Mouse (Mus musculus) layer of hippocampus, adult 11-12 months (tissue): ENCODE results near the gene Ddah2.
"Not testable (repeated sequence)": the region's sequence is repeated elsewhere in the genome, so short reads cannot be mapped to it uniquely, and the experiment has no call there.

Experiments
- DNase-seq: peaks from one replicate; pipeline ENCODE4 v3.0.0; 2022; ENCODE audit warnings: low spot score

Gene Ddah2

DNA sequence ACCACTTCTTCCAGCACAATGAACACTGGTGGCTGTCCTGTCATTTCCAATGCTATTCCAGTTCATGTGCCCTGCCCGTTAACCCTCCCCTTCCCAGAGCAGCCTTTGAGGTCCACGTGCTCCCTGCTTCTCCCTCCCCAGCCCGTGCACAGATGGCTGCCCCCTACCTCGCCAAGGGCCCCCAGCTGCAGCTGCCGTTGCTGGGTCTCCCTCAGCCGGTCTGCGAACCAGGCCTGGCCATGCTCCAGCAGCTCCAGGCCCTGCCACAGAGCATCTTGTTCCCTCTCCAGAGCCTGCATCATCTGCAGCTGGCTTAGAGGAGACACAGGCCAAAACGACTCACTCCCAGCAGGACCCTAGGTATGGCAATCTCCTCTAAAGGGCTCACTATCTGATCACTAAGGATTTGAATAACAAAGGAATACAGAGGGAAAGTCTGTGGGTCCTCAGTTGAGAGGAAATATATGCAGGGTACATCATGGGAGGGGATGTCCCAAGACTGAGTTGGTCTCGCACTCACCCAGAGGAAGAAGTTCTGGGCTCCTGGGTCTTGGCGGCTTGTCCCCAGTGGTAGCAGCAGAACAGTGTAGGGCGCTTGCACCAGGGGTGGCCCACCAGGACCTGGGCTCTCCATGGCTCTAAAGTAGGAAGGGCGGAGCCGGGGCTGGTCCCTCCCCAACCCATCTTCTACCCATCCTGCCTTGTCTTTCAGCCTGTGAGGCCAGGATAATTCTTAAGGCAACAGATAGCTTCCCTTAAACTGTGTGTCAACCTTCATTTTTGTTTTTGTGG is 31.4 kb upstream of the Ddah2 start, which contains the start of gene Sapcd1:
TSS of gene Sapcd1 (minus strand) at position 740 of the 792 bp plus-strand sequence.
- peak; percentile 61 for DNase-seq

DNA sequence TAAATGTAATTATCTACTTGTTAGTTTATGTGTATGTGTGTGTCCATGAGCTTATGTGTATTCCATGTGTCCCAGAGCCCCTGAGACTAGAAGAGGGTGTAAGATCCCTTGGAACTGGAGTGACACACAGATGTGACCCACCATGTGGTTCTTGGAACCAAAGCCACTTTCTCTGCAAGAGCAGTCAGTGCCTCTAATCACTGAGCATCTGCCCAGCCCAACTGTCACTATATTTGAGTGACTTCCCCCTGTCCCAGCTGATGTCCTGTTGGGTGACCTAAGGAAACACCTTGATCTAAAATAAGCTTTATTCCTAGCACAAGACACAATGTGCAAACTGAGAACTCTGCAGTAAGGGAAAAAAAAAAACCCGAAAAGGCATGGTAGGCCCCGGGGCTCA is 30.5 kb upstream of the Ddah2 start:
- no peak for DNase-seq

DNA sequence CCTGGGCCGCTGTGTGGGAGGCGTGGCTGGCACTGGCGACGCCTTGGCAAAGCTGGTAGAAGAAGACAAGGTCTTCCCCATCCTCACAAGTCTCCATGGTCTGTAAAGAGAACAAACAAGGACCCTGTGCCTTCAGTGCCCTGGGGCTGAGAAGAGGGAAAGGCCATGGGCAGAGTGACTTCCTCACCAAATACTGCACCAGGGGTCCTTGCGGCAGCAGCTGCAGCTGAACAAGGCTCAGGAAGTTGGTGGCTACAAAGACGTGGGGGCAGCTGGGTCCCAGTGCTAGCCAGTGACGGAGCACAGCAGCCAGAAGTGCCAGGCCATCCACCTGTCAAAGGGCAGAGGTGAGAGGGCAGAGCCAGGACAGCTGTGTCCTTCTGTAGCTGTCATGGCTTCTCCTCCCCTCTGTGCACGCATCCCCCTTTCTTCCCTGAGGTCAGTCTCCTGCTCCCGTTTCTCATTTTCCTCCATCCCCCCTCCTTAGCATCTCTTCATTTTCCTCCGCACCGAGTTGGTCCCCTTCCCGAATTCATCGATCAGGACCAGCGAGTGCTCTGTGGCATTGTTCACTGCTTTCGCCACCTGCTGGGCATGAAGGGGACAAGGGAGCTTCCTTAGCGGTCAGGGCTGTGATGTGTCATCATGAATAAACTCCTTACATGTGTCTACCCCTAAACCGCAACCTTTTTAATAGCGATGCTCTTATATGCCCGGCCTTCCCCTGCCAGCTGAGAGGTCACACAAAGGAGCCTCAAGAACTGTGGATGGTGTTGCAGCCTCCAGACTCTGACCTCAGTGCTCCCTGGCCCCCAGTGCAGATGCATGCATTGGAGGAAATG is 28.9 kb upstream of the Ddah2 start:
- no peak for DNase-seq

DNA sequence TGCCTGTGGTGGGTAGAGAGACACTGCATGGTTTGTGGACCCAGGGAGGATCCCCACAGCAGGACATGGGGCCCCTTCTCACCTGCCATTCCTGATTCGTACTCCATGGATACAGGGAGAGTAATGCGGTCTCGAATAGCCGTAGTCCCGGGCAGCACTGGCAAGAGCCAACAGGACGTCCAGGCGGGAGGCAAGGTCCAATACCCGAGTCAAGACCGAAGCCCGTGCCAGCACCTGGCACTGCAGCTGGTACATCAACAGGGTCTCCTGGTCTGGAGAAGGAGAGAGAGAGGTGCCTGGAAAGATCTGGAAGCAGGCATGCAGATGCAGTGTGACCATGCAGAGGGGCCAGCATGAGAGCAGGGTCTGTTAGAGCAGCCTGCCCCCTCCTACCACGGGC is 27.6 kb upstream of the Ddah2 start:
- DNase-seq, result no peak

DNA sequence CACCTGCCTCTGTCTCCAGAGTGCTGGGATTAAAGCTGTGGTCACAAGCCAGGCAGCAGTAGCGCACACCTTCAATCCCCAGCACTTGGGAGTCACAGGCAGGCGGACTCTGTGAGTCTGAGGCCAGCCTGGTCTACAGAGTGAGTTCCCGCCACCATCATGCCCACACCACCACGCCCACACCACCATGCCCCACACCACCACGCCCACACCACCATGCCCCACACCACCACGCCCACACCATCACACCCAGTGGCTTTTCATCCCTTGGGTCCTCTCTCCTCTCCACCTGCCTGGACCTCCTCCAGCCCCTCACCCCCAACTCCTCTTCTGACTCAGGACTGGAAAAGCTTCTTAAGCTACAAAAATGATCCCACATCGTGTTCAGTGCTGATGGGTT is 27.0 kb upstream of the Ddah2 start:
- DNase-seq, result no peak

DNA sequence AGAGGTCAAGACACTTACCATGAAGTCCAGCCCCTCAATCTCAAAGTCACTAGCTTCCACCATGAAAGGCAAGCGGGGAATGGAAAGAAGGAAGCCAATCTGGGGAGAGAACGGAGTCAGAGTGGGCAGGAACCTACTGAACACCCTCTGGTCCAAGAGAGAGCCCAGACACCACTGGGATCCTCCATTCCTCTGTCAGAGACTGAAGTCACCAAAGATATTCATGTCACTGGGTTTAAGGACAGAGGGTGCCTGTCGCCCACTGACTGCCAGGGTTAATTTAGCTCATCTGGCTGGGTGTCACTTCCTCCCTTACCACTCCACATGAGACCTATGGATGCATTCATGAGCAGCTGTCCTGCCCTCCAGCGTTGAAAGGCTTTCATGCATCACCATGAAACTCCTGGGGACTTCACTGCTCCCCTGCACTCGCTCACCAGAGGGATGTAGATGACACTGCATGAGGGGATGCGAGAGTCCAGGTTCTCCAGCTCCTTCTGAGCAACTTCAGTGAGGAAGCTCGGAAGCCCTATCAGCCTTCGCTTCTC is 26.4 kb upstream of the Ddah2 start:
- no peak for DNase-seq

DNA sequence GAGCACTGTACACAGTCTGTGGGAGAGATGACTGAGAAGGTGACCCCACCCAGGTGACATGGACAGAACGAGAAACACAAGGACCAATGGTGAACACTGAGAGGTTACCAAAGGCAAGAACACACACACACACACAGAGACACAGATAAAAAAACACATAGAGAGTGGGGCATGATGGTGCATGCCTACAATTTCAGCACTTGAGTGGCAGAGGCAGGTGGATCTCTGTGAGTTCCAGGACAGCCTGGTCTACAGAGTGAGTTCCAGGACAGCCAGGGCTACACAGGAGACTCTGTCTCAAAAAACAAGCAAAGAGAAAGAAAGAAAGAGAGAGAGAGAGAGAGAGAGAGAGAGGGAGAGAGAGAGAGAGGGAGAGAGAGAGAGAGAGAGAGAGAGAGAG is 25.1 kb upstream of the Ddah2 start:
- not testable (repeated sequence) for DNase-seq

DNA sequence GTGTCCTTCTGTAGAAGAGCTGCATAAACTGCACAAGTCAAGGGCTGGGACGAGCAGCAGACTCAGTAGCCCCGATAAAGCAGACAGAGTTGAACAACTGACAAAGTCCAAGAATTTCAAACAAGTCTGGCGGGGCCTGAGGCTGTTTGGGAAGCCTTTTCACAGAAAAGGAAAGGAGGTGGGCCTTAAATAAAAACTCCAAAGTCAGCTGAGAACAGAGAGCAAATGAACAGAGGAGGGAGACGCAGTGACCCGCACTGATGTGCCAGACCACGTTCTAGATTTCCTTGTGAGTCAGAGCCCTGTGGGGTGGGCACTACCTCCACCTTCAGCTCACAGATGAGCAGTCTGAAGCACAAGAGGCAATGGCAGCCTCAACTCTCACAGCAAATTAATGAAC is 23.9 kb upstream of the Ddah2 start:
- DNase-seq, result no peak

DNA sequence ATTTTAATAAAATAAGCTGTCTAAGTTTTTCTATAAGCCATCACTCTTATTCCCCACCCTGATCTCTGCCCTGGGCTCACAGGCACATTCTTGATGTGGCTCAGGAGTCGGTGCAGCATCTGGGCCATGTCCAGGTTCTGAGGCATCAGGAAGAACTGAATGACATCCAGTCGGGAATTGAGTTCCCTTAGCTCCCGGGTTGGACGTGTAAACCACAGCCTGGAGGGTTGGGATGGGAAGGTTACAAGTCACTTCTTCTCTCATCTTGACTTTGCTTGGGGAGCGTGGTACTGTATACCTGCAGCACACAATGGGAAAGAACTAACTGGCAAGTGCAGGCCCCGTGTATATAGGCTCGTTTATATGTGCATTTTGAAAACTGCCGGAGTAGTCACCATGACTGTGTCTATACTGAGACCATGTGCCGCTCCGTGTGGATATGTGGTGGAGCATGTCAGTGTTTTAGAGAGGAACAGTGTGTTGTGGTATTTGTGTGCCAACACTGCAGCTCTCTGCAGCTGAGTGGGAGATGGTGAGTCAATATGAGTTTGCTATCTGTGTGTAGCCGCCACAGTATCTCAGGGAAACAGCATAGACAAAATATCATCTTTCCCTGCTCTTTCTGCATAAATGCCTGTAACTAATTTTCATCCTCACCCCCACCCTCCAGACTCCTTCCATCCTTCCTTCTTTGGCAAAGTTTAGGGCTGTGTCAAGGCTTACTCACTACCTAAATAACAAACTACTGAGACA is 19.5 kb upstream of the Ddah2 start:
- DNase-seq, result peak; percentile 54

DNA sequence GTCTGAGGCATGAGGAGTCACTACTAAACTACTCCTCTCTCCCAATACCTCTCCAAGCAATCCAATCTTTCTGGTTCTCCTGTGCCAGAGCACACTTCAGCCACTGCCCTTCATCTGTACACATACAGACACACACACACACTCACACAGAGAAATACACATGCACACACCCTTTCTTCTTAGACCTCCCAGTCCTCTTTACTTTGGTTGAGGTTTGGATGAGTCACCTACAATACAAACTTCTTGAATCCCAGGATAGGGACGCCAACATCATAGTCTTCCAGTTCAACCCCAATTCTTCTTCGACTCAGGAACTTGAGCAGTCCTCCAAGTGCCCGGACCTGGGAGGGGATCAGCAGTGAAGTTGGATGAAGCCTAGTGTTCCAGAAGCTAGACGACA is 15.0 kb upstream of the Ddah2 start:
- DNase-seq, result no peak

DNA sequence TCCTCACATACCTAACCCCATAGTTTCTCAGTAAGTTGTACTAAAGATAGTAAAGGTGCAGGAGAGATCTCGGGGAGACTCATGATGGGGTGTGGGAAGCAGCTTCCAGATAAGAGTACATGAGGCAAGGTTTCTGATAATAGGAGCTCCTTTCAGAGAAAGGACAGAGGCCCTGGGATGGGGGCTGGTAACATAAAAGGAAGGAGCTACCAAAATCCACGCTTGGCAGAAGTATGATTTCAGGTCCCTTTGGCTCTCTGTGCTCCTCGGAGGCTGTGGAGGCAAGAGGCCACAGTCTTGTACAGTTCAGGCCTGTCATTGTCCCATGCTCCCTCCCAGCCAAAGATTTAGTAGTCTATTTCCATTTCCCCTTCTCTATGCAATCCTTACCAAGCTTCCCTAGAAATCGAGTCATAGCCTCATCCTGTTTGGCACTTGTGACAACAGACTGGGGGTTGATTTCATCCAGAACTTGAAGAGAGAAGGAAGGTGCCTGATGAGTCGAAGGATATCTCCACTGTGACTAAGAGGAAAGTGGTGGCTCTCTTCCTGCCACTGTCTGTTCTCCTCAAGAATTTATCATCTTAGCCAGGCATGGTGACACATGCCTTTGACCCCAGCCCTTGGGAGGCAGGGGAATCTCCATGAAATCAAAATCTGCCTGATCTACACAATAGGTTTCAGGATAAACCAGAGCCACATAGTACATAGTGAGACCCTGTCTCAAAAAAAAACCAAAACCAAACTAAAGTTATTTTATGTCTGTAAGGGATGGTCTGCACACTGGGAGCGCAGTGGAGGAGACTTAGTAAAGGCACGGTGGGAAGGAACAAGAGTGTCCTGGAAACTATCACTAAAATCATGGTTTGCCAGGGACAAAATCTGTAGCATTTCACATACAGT is 13.7 kb upstream of the Ddah2 start:
- DNase-seq, result no peak

DNA sequence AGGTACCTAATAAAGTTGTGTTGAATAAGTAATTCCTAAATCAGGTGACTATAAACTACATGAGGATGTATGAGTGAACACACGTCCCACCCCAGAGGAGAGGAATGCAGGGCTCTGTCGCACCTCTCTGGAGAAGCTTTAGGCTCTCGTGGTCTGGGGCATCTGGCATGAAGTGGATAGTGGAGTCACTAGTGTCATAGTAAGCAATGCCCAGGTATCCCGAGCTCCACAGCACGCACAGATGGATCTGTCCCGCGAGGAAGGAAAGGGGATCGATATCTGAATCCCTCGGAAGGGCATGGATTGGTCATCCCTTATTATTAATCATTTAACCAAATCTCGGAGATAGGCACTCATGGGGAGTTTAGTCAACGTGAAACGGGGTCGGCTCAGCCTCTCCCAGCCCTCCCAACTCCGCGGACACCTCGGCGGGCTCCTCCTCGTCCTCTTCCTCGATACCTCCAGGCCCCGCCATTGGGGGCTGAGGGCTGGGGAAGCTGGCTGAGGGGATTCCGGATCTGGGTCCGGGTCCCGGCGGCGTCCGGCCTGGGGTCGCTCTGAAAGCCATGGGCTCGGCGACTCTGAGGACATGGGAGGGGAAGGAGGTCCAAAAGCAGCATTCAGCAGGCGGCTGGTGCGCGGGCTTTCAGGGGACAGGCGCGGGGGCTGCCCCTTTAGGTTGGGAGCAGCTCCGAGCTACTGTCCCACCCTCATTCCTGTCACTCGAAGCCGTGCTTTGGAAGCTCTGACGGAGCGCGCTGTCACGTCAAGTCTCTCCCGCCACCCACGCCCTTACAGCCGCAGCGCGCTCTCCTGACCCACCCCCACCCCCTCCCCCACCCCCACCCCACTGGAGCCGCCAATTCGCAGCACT is 12.8 kb upstream of the Ddah2 start:
- no peak for DNase-seq

DNA sequence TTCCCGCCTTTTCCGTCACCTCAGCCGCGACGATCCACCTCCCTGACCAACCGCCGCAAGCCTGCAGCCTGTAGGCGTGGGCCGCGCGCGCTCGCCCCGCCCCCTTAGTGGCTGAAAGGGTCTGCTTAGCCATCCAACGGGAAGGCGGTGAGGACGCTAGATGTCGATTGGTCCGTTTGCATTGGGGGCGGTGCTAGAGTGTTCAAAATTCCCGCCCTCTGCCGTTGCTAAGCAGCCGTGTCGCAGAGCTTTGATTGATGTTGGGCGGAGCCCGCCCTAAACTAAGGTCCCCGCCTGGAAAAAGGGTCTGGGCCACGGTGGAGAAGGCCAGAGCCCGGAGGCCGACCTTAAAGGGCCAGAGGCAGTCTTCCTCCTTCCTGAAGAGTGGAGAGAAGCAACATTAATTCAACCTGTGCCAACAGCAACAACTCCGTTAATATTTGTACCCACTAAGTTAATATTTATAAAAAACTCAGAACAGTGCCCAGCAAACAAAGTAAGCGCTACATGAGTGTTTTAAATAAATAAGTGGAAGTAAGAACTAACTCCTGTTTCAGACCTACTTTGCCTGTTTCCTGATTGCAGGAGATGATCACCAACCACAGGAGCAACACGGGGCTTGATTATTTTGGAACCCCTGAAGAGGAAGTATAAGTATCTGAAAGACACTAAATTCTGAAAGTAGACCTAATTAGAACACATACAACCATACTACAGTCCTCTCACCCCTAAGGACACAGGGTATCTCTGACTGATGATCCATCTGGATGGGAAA is 12.0 kb upstream of the Ddah2 start, which contains the start of gene Msh5:
TSS of gene Msh5 (minus strand) at position 65 of the 775 bp plus-strand sequence.
- DNase-seq, result peak; percentile 95

DNA sequence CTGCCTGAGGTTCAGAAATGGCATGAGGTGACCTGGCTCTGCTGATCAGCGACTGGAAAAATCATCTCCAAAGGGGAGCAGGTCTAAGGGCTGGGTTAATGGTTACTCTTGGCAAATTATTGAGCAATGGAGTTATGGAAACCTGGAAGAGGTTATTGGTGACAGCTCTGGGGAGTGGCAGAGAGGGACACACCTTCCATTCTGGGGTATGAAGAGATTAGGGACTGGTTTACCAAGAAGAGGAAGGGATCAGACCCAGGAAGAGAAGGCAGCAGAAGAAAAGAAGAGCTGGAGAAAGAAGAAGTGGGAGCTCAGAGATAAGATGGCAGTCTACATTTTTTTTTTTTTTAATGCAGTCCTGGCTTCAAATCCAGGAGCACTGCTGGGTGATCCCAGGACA is 11.1 kb upstream of the Ddah2 start:
- no peak for DNase-seq

DNA sequence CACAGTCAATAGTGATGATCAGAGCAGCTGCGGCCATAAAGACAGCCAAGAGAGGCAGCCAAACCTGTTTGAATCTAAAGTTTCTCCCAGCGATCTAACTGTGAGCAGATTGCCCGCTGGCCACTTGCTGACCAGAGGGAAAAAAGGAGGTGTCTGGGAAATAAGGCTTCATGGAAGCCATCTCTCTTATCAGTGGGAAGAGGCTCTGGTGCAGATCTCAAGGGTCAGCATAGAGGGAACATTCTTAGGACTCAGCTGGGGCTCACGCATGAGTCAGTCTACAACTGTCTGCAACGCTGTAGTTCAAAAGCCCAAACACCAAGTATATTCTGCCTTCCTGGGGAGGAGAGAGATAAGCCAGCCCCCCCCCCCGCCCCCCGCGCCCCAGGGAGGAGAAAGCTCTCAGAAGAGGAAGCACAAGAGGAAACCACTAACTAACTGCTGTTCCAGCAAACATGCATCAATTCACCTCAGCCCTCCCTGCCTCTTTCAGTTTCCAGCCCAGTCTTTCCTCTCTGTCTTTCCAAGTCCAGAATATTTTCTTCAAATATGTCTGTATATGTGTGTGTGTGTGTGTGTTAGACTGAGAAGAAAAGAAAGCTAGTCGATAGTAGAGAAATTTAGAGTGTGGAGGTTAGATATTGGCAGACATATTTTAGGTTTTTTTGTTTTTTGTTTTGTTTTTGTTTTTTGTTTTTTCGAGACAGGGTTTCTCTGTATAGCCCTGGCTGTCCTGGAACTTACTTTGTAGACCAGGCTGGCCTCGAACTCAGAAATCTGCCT is 10.5 kb upstream of the Ddah2 start:
- DNase-seq, result no peak

DNA sequence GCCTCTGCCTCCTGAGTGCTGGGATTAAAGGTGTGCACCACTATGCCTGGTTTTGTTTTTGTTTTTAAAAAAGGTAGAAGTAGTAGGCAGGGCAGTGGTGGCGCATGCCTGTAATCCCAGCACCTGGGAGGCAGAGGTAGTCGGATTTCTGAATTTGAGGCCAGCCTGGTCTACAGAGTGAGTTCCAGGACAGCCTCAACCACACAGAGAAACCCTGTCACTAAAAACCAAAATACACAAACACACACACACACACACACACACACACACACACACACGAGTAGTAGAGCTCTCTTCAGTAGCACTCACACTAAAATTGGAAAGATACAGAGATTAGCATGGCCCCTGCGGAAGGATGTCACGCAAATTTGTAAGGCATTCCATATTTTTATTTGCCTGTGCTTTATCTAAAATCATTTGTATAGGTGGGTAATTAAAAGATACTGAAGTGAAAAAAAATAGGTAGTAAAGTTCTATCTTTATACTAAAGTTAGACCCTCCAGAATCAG is 9.8 kb upstream of the Ddah2 start:
- DNase-seq, result no peak

DNA sequence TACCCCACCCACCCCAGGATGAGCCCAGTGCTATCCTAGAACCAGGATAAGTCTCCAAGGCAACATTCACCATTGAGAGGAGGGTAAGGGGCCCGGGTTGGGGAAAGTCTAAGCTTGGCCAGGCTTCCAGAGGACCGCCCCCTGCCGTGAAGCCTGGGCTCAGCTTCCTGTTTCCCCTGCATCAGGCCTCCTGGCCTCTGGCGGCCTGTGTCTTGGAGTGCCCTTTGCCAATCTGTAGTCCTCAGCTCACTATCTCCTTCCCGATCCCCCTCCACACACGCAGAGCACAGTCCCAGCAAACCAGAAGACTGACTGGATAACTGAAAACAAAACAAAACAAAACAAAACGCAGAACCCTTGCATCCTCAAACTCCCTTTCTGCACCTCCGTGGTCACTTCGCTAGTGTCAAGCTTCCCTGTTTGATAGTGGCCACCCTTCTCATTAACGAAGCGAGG is 9.2 kb upstream of the Ddah2 start, which contains the start of gene Clic1:
TSS of gene Clic1 (plus strand) at position 406 of the 456 bp plus-strand sequence.
- no peak for DNase-seq

DNA sequence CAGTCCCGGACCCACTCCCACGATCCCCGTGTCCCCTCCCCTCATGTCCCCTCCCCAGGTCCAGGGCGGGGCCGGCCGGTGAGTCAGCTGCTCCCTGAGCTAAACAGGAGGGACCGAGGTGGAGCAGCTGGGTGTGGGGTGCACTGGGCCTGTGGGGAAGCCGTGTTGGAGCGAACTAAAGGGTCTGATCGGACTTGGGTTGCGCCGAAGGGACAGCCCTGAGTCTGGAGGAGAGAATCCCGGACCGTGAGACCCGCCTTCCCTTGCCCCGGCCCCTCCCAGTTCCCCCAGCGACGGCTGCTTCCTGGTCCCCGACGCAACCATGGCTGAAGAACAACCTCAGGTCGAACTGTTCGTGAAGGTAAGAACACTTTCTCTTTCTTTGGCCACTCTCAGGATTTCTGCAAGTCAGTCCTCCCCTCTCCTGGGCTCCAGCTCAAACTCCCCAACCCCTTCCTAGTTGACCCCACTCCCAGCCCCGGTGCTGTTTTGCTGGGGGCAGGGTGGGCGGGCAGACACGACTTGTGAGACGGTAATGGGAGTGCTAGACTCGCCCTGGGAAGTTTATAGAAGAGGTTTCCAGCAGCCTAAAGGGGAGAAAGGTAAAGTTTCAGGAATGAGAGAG is 8.6 kb upstream of the Ddah2 start:
- peak; percentile 47 for DNase-seq
